Mouse (Mus musculus): Measurements from ENCODE around the gene Itgav. TPM values are rescaled to one million over a fixed set of nuclear protein-coding genes. Genes with fewer than 3 reads are reported as not detected.

Gene Itgav
- polyA plus RNA-seq, 2 experiments = 4.1 to 11.2 TPM

DNA sequence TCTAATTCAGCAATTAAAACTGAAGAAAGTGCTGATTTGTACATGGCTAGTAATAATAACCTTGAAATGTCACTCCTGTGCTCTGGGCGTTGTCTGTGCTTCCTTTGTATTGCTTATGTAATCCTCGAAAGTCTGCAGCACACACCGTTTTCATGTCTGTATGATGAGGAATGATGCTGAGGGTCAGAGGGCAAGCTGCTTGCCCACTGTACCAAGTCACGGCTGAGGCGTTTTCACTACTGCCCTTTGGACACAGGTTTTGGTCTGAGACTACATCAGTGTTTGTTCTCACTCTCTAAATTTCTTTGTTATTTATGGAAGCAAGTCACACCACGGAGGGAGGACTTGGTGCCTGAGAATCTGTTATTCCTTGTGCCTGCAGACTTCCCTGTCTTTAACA lies 41.9 kb downstream of the Itgav start:
- 62% methylated on average over 6 of the region's 6 CpGs for WGBS (ENCODE audit: insufficient replicate concordance)
- DNase-seq (ENCODE audit: low read depth in 3 of 3, low spot score in 3 of 3) = no peak

GRCm38 (mm10) chr2:83766878-83767277 lies 42.7 kb downstream of the Itgav start:
- DNase-seq (ENCODE audit: low read depth in 3 of 3, low spot score in 3 of 3) = no peak
- TF ChIP-seq CTCF (IDR thresholded peaks at IDR 0.05; ENCODE audit: low read depth) = no peak
- no peak for TF ChIP-seq EP300 (IDR thresholded peaks at IDR 0.05; ENCODE audit: low read depth)
- H3K36me3 ChIP-seq (replicated peaks; ENCODE audit: control insufficient read depth, insufficient read depth, low read depth) = no peaks in the 10 kb centered on the region
- no peak for ATAC-seq (ENCODE audit: insufficient read depth)
- H3K27ac ChIP-seq = no peak overlapping the region
- H3K9ac ChIP-seq (replicated peaks) = no peak overlapping the region
- 43% methylated on average over 1 of the region's 1 CpGs for WGBS (ENCODE audit: insufficient replicate concordance)
- no peak overlapping the region for H3K4me2 ChIP-seq (ENCODE audit: low read depth)
- no peaks in the 10 kb centered on the region; a peak in 1 of 4 replicates for H3K4me1 ChIP-seq (replicated peaks; ENCODE audit: control insufficient read depth in 2 of 2, insufficient read depth in 2 of 2, low read length in 1 of 2)
- no peaks in the 10 kb centered on the region for H3K9me3 ChIP-seq (ENCODE audit: control insufficient read depth, low read length)
- H3K4me3 ChIP-seq (ENCODE audit: insufficient read depth in 1 of 2, low read depth in 2 of 2, low read length in 2 of 2) = no peak overlapping the region
- no peaks in the 10 kb centered on the region for H3K27me3 ChIP-seq (ENCODE audit: control insufficient read depth, insufficient read depth, low read length)

More for the DNA sequence above, 41.9 kb downstream of the Itgav start:
- Histone ChIP-seq H3K4me3 (ENCODE audit: insufficient read depth in 1 of 2, low read depth in 2 of 2, low read length in 2 of 2) (no peak overlapping the region), H3K9me3 (ENCODE audit: control insufficient read depth, low read length) (no peaks in the 10 kb centered on the region), H3K27ac (no peak overlapping the region), H3K4me2 (ENCODE audit: low read depth) (no peak overlapping the region), H3K27me3 (ENCODE audit: control insufficient read depth, insufficient read depth, low read length) (no peaks in the 10 kb centered on the region), H3K36me3 (replicated peaks; ENCODE audit: control insufficient read depth, insufficient read depth, low read depth) (no peaks in the 10 kb centered on the region), H3K9ac (replicated peaks) (no peak overlapping the region), H3K4me1 (replicated peaks; ENCODE audit: control insufficient read depth in 2 of 2, insufficient read depth in 2 of 2, low read length in 1 of 2) (no peaks in the 10 kb centered on the region; a peak in 1 of 4 replicates)
- TF ChIP-seq EP300 (IDR thresholded peaks at IDR 0.05; ENCODE audit: low read depth) (no peak), CTCF (IDR thresholded peaks at IDR 0.05; ENCODE audit: low read depth) (no peak)
- no peak for ATAC-seq (ENCODE audit: insufficient read depth)

DNA sequence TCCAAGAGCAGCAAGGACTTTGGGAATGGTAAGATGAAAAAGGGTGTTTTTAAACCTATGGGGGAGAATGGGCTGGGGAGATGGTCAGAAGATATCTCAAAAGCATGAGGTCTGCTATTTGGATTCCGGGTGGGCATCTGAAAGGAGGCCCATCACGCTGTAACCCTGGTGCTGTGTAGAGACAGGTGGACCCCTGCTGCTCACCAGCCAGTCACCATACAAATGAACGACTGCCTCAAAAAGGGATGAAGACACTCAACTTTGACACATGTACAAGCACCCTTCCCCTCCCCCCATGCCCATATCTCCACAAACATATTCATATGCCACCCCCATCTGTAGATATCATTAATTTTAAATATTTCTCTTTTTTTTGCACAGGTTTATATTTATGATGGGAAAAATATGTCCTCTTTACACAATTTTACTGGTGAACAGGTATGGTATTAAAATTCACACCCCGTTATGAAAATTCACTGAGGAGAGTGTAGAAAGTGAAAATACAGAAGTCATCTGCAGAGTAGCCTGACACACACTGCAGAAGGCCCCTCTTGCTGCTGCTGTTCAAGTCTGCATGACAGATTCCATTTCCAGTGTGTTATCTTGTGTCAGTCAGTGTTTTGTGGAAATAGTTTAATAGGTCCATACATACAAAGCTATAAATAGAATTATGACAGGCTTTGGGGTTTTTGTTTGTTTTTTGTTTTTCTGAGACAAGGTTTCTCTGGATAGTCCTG lies 44.3 kb downstream of the Itgav start:
- Histone ChIP-seq H3K27ac (no peak overlapping the region), H3K9ac (replicated peaks) (no peak overlapping the region), H3K4me1 (replicated peaks; ENCODE audit: control insufficient read depth in 2 of 2, insufficient read depth in 2 of 2, low read length in 1 of 2) (no peaks in the 10 kb centered on the region; a peak in 1 of 4 replicates), H3K4me2 (ENCODE audit: low read depth) (no peak overlapping the region), H3K36me3 (replicated peaks; ENCODE audit: control insufficient read depth, insufficient read depth, low read depth) (no peaks in the 10 kb centered on the region), H3K9me3 (ENCODE audit: control insufficient read depth, low read length) (no peaks in the 10 kb centered on the region), H3K27me3 (ENCODE audit: control insufficient read depth, insufficient read depth, low read length) (no peaks in the 10 kb centered on the region), H3K4me3 (ENCODE audit: insufficient read depth in 1 of 2, low read depth in 2 of 2, low read length in 2 of 2) (no peak overlapping the region)
- no peak for DNase-seq (ENCODE audit: low read depth in 3 of 3, low spot score in 3 of 3)
- TF ChIP-seq EP300 (IDR thresholded peaks at IDR 0.05; ENCODE audit: low read depth) = no peak
- no peak for TF ChIP-seq CTCF (IDR thresholded peaks at IDR 0.05; ENCODE audit: low read depth)
- no peak for ATAC-seq (ENCODE audit: insufficient read depth)
- 66% methylated on average over 4 of the region's 4 CpGs for WGBS (ENCODE audit: insufficient replicate concordance)

DNA sequence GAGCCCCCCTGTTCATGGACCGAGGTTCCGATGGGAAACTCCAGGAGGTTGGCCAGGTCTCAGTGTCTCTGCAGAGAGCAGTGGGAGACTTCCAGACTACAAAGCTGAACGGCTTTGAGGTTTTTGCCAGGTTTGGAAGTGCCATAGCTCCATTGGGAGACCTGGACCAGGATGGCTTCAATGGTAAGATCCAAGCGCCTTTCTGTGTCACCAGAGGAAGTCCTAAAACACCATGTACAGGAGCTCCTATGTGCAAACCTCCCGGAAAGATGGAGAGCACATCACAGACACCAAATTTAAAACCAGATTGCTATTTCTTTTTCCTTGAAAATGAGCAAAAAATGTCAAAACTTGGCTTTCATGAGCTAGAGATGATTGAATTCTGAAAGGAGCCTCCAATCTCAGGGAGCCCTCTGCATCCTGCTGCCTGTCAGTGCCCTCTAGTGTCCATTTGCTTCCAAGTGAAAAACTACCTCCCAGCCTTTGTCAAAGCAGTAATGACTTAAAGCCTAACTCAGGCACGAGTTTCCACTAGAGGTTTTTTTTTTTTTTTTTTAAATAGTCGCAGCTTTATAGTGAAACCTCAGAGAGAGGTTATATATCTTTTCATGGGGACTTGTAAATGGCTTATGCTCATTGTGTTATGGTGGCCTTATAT lies 47.1 kb downstream of the Itgav start:
- TF ChIP-seq CTCF (IDR thresholded peaks at IDR 0.05; ENCODE audit: low read depth) (peak; percentile 62), EP300 (IDR thresholded peaks at IDR 0.05; ENCODE audit: low read depth) (no peak)
- Histone ChIP-seq H3K27me3 (ENCODE audit: control insufficient read depth, insufficient read depth, low read length) (no peaks in the 10 kb centered on the region), H3K4me2 (ENCODE audit: low read depth) (no peak overlapping the region), H3K36me3 (replicated peaks; ENCODE audit: control insufficient read depth, insufficient read depth, low read depth) (no peaks in the 10 kb centered on the region), H3K4me3 (ENCODE audit: insufficient read depth in 1 of 2, low read depth in 2 of 2, low read length in 2 of 2) (no peak overlapping the region), H3K4me1 (replicated peaks; ENCODE audit: control insufficient read depth in 2 of 2, insufficient read depth in 2 of 2, low read length in 1 of 2) (no peaks in the 10 kb centered on the region; a peak in 1 of 4 replicates), H3K9ac (replicated peaks) (no peak overlapping the region), H3K27ac (no peak overlapping the region), H3K9me3 (ENCODE audit: control insufficient read depth, low read length) (no peaks in the 10 kb centered on the region)
- ATAC-seq (ENCODE audit: insufficient read depth) (no peak), DNase-seq (ENCODE audit: low read depth in 3 of 3, low spot score in 3 of 3) (peak in 1 of 3 experiments; percentile 20)
- 45% methylated on average over 7 of the region's 7 CpGs for WGBS (ENCODE audit: insufficient replicate concordance)

DNA sequence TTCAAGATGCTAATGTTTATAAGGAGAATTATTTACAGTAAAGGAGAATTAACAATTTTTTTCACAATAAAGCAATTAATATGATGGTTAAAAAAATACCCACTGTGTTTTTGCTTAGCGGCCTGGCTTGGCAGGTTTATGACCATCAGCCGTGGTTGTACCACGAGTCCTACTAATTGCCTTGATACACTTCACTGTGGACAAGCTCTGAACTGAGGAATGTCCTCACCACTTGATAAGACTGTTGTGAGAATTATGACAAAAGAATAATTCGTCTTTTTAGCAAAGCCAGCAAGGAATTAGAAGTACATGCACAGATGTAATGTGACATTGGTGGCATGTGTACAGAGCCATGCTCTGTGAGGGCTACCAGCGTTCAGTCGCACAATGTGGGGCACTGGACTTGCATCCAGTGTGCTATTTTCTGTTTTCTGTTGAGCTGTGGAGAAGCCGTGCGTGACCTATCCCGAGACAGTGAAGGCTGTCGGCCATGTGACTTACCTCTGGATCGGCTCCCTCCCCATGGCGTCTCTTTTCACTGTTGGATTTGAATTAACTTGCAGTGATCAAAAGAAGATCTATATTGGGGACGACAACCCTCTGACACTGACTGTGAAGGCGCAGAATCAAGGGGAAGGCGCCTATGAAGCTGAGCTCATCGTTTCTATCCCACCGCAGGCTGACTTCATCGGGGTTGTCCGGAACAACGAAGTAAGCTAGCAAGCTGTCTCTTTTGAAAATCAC lies 67.3 kb downstream of the Itgav start:
- Histone ChIP-seq H3K4me3 (ENCODE audit: insufficient read depth in 1 of 2, low read depth in 2 of 2, low read length in 2 of 2) (no peak overlapping the region), H3K36me3 (replicated peaks; ENCODE audit: control insufficient read depth, insufficient read depth, low read depth) (no peaks in the 10 kb centered on the region), H3K4me2 (ENCODE audit: low read depth) (no peak overlapping the region), H3K9me3 (ENCODE audit: control insufficient read depth, low read length) (no peaks in the 10 kb centered on the region), H3K4me1 (replicated peaks; ENCODE audit: control insufficient read depth in 2 of 2, insufficient read depth in 2 of 2, low read length in 1 of 2) (no peaks in the 10 kb centered on the region), H3K27me3 (ENCODE audit: control insufficient read depth, insufficient read depth, low read length) (no peaks in the 10 kb centered on the region), H3K9ac (replicated peaks) (no peak overlapping the region), H3K27ac (no peak overlapping the region)
- ATAC-seq (ENCODE audit: insufficient read depth) = no peak
- no peak for DNase-seq (ENCODE audit: low read depth in 3 of 3, low spot score in 3 of 3)
- TF ChIP-seq CTCF (IDR thresholded peaks at IDR 0.05; ENCODE audit: low read depth) (no peak), EP300 (IDR thresholded peaks at IDR 0.05; ENCODE audit: low read depth) (no peak)
- WGBS (ENCODE audit: insufficient replicate concordance) = 81% methylated on average over 20 of the region's 20 CpGs
